Mouse (Mus musculus): ENCODE measurements around the gene Atp5g2. TPM values are rescaled to one million over a fixed set of nuclear protein-coding genes. Genes with fewer than 3 reads are reported as not detected.

The Atp5g2 gene
- polyA plus RNA-seq, 1 experiment from 2014 or later, result 87.4 TPM

DNA sequence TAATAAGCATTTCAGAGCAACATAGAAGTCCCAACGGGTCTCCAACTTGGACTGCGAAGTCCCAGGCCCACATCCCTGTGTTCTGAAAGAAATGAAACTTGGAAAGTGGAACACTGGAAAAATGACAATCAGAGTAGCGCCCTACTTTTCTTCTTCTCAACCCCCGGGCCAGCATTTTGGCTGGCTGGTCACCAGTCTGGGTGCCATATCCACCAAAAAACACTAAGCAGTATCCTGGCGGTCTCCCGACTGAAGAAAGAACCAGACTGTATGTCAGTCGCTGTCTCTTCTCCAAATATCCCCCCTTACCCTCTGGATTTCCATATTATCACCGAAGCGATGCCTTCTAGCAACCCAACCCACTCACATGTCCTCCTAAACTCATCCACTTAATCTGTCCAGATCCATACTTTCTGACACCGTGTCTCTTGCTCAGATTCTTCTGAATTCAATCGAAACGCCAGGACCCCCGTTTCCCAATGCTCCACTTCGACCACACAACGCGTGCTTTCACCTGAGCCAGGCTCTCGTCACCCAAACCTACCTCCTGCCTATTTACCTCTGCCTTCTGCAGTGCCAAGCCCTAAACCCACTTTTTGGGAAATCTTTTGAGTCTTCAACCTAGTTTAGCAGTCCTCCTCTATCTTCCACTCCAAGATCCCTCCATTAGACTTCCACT lies 47.7 kb downstream of the Atp5g2 start:
- DNase-seq (ENCODE audit: low spot score), result no peak
- H3K9me3 ChIP-seq (ENCODE audit: control insufficient read depth, low read length), result no peaks in the 10 kb centered on the region
- peak overlapping the region; percentile 81 for H3K4me3 ChIP-seq (ENCODE audit: low read depth, low read length)
- H3K4me2 ChIP-seq (ENCODE audit: low read length), result peak overlapping the region; percentile 91
- no peaks in the 10 kb centered on the region for H3K36me3 ChIP-seq (ENCODE audit: control insufficient read depth, insufficient read depth, low read length)
- peak overlapping the region; percentile 97 for H3K27ac ChIP-seq (ENCODE audit: low read depth)
- no peak for ATAC-seq (replicated peaks; ENCODE audit: low FRiP score, low TSS enrichment, low read depth)
- H3K4me1 ChIP-seq (replicated peaks; ENCODE audit: control insufficient read depth, insufficient read depth, low read length), result peaks cover 17% of the 10 kb centered on the region
- peak overlapping the region; percentile 62 for H3K9ac ChIP-seq (ENCODE audit: low read length)
- WGBS, result 3% methylated on average over 17 of the region's 17 CpGs
- H3K27me3 ChIP-seq (replicated peaks; ENCODE audit: control insufficient read depth, insufficient read depth, low read length), result no peaks in the 10 kb centered on the region

DNA sequence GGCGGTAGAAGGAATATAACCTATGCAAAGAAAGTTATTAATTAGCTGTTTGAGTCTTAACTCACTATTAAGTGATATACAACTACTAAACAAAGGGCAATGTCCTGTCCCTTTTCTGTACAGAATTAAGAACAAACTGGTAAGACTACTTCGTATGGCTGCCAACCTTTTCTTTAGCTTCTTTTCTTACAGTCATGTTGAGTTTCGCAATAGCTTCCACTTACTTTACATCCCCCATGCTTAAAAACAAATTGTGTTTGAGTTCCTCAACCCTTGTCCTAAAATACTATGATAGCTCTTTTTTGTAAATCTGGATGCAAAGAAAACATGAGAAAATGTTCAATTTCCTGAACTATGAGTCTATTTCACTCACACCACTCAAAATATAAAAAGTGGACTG lies 49.0 kb downstream of the Atp5g2 start:
- H3K27ac ChIP-seq (ENCODE audit: low read depth), result no peak overlapping the region
- WGBS, result 89% methylated on average over 3 of the region's 3 CpGs
- 0 out of 2 replicates have a peak, but pooled peaks cover 4% of the 10 kb centered on the region for H3K36me3 ChIP-seq (ENCODE audit: control insufficient read depth, insufficient read depth, low read length)
- no peak for ATAC-seq (replicated peaks; ENCODE audit: low FRiP score, low TSS enrichment, low read depth)
- DNase-seq (ENCODE audit: low spot score), result no peak
- peak overlapping the region; percentile 91 for H3K4me2 ChIP-seq (ENCODE audit: low read length)
- no peaks in the 10 kb centered on the region for H3K9me3 ChIP-seq (ENCODE audit: control insufficient read depth, low read length)
- H3K27me3 ChIP-seq (replicated peaks; ENCODE audit: control insufficient read depth, insufficient read depth, low read length), result no peaks in the 10 kb centered on the region
- H3K4me3 ChIP-seq (ENCODE audit: low read depth, low read length), result no peak overlapping the region
- peaks cover 17% of the 10 kb centered on the region for H3K4me1 ChIP-seq (replicated peaks; ENCODE audit: control insufficient read depth, insufficient read depth, low read length)
- H3K9ac ChIP-seq (ENCODE audit: low read length), result no peak overlapping the region

GRCm38 (mm10) chr15:102622536-102622935 lies 49.6 kb downstream of the Atp5g2 start:
- no peaks in the 10 kb centered on the region for H3K27me3 ChIP-seq (replicated peaks; ENCODE audit: control insufficient read depth, insufficient read depth, low read length)
- H3K4me3 ChIP-seq (ENCODE audit: low read depth, low read length), result no peak overlapping the region
- peaks cover 17% of the 10 kb centered on the region for H3K4me1 ChIP-seq (replicated peaks; ENCODE audit: control insufficient read depth, insufficient read depth, low read length)
- H3K36me3 ChIP-seq (ENCODE audit: control insufficient read depth, insufficient read depth, low read length), result 0 out of 2 replicates have a peak, but pooled peaks cover 4% of the 10 kb centered on the region
- ATAC-seq (replicated peaks; ENCODE audit: low FRiP score, low TSS enrichment, low read depth), result no peak
- no peaks in the 10 kb centered on the region for H3K9me3 ChIP-seq (ENCODE audit: control insufficient read depth, low read length)
- H3K4me2 ChIP-seq (ENCODE audit: low read length), result no peak overlapping the region
- no peak for DNase-seq (ENCODE audit: low spot score)
- H3K9ac ChIP-seq (ENCODE audit: low read length), result no peak overlapping the region
- no peak overlapping the region for H3K27ac ChIP-seq (ENCODE audit: low read depth)

DNA sequence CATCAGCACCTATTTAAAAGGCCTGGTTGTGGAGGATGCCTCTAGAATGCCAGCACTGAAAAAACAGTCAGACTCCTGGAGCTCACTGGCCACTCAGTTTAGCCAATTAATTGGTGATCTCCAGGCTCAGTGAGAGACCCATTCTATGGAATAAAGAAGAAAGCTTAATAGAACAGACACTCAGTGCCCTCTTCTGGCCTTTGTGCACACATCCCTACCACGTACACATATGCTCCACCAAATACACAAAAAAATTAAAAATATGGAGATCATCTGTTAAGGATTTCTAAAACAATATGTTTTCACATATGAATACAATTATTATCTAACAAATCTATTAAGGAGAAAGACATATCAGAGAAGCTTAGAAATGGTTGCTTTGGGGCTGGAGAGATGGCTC lies 51.4 kb downstream of the Atp5g2 start:
- Histone ChIP-seq H3K4me3 (ENCODE audit: low read depth, low read length) (no peak overlapping the region), H3K9ac (ENCODE audit: low read length) (no peak overlapping the region), H3K4me2 (ENCODE audit: low read length) (no peak overlapping the region), H3K27ac (ENCODE audit: low read depth) (no peak overlapping the region), H3K9me3 (ENCODE audit: control insufficient read depth, low read length) (no peaks in the 10 kb centered on the region), H3K4me1 (replicated peaks; ENCODE audit: control insufficient read depth, insufficient read depth, low read length) (peaks cover 13% of the 10 kb centered on the region), H3K36me3 (ENCODE audit: control insufficient read depth, insufficient read depth, low read length) (0 out of 2 replicates have a peak, but pooled peaks cover 4% of the 10 kb centered on the region), H3K27me3 (replicated peaks; ENCODE audit: control insufficient read depth, insufficient read depth, low read length) (no peaks in the 10 kb centered on the region)
- WGBS, result 97% methylated on average over 1 of the region's 1 CpGs
- no peak for ATAC-seq (replicated peaks; ENCODE audit: low FRiP score, low TSS enrichment, low read depth)
- no peak for DNase-seq (ENCODE audit: low spot score)

GRCm38 (mm10) chr15:102619486-102619885 lies 52.7 kb downstream of the Atp5g2 start:
- H3K27ac ChIP-seq (ENCODE audit: low read depth), result no peak overlapping the region
- ATAC-seq (replicated peaks; ENCODE audit: low FRiP score, low TSS enrichment, low read depth) (no peak), DNase-seq (ENCODE audit: low spot score) (no peak)
- 97% methylated on average over 5 of the region's 5 CpGs for WGBS
- no peak overlapping the region for H3K4me3 ChIP-seq (ENCODE audit: low read depth, low read length)
- H3K9ac ChIP-seq (ENCODE audit: low read length), result no peak overlapping the region
- no peaks in the 10 kb centered on the region for H3K9me3 ChIP-seq (ENCODE audit: control insufficient read depth, low read length)
- 0 out of 2 replicates have a peak, but pooled peaks cover 4% of the 10 kb centered on the region for H3K36me3 ChIP-seq (ENCODE audit: control insufficient read depth, insufficient read depth, low read length)
- no peaks in the 10 kb centered on the region for H3K27me3 ChIP-seq (replicated peaks; ENCODE audit: control insufficient read depth, insufficient read depth, low read length)
- no peak overlapping the region for H3K4me2 ChIP-seq (ENCODE audit: low read length)
- H3K4me1 ChIP-seq (replicated peaks; ENCODE audit: control insufficient read depth, insufficient read depth, low read length), result peaks cover 13% of the 10 kb centered on the region

GRCm38 (mm10) chr15:102617654-102618053 lies 54.5 kb downstream of the Atp5g2 start:
- Histone ChIP-seq H3K36me3 (ENCODE audit: control insufficient read depth, insufficient read depth, low read length) (0 out of 2 replicates have a peak, but pooled peaks cover 4% of the 10 kb centered on the region), H3K27me3 (replicated peaks; ENCODE audit: control insufficient read depth, insufficient read depth, low read length) (no peaks in the 10 kb centered on the region), H3K4me3 (ENCODE audit: low read depth, low read length) (no peak overlapping the region), H3K9ac (ENCODE audit: low read length) (no peak overlapping the region), H3K27ac (ENCODE audit: low read depth) (no peak overlapping the region), H3K9me3 (ENCODE audit: control insufficient read depth, low read length) (no peaks in the 10 kb centered on the region), H3K4me2 (ENCODE audit: low read length) (no peak overlapping the region), H3K4me1 (replicated peaks; ENCODE audit: control insufficient read depth, insufficient read depth, low read length) (peaks cover 2% of the 10 kb centered on the region)
- 76% methylated on average over 1 of the region's 1 CpGs for WGBS
- ATAC-seq (replicated peaks; ENCODE audit: low FRiP score, low TSS enrichment, low read depth), result no peak
- no peak for DNase-seq (ENCODE audit: low spot score)

DNA sequence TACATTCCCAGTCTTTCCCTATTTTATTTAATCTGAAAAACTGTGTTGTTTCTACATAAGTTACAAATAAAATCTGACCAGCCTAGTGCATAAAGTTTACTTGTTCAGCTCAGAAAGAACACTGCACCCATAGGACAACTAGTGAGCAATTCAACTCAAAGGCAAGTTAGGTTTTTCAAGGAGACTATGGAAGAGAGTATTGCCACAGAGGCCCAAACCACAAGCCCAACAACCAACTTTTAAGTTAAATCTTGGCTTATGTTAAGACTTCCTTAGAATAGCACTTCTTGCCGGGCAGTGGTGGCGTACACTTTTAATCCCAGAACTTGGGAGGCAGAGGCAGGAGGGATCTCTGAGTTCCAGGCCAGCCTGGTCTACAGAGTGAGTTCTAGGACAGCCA lies 56.0 kb downstream of the Atp5g2 start:
- H3K9ac ChIP-seq (ENCODE audit: low read length), result no peak overlapping the region
- DNase-seq (ENCODE audit: low spot score) (no peak), ATAC-seq (replicated peaks; ENCODE audit: low FRiP score, low TSS enrichment, low read depth) (no peak)
- no peaks in the 10 kb centered on the region for H3K27me3 ChIP-seq (replicated peaks; ENCODE audit: control insufficient read depth, insufficient read depth, low read length)
- WGBS, result 96% methylated on average over 2 of the region's 2 CpGs
- H3K9me3 ChIP-seq (ENCODE audit: control insufficient read depth, low read length), result no peaks in the 10 kb centered on the region
- no peak overlapping the region for H3K4me2 ChIP-seq (ENCODE audit: low read length)
- no peaks in the 10 kb centered on the region for H3K4me1 ChIP-seq (replicated peaks; ENCODE audit: control insufficient read depth, insufficient read depth, low read length)
- H3K27ac ChIP-seq (ENCODE audit: low read depth), result no peak overlapping the region
- H3K4me3 ChIP-seq (ENCODE audit: low read depth, low read length), result no peak overlapping the region
- H3K36me3 ChIP-seq (ENCODE audit: control insufficient read depth, insufficient read depth, low read length), result 0 out of 2 replicates have a peak, but pooled peaks cover 4% of the 10 kb centered on the region

GRCm38 (mm10) chr15:102614224-102614623 lies 57.9 kb downstream of the Atp5g2 start:
- Histone ChIP-seq H3K27me3 (replicated peaks; ENCODE audit: control insufficient read depth, insufficient read depth, low read length) (no peaks in the 10 kb centered on the region), H3K27ac (ENCODE audit: low read depth) (no peak overlapping the region), H3K36me3 (ENCODE audit: control insufficient read depth, insufficient read depth, low read length) (0 out of 2 replicates have a peak, but pooled peaks cover 4% of the 10 kb centered on the region), H3K9ac (ENCODE audit: low read length) (no peak overlapping the region), H3K4me1 (replicated peaks; ENCODE audit: control insufficient read depth, insufficient read depth, low read length) (no peaks in the 10 kb centered on the region), H3K9me3 (ENCODE audit: control insufficient read depth, low read length) (no peaks in the 10 kb centered on the region), H3K4me2 (ENCODE audit: low read length) (no peak overlapping the region), H3K4me3 (ENCODE audit: low read depth, low read length) (no peak overlapping the region)
- no peak for ATAC-seq (replicated peaks; ENCODE audit: low FRiP score, low TSS enrichment, low read depth)
- DNase-seq (ENCODE audit: low spot score), result no peak

DNA sequence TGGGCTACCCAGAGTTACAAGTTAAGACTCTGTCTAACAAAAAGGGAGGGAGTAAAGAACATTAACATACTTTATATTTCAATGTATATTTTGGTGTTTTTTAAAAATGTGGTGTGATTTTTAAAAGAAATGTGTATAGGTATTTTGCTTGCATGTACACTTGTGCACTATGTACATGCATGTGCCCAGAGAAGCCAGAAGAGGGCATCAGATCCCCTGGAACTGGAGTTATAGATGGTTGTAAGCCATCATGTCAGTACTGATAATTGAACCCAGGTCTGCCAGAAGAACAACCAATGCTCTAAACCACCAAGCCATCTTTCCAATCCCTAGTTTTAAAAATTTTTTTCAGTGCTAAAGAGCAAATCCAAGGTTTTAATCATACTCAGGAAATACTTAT lies 59.2 kb downstream of the Atp5g2 start:
- H3K9ac ChIP-seq (ENCODE audit: low read length), result no peak overlapping the region
- H3K4me3 ChIP-seq (ENCODE audit: low read depth, low read length), result no peak overlapping the region
- H3K4me2 ChIP-seq (ENCODE audit: low read length), result no peak overlapping the region
- H3K27me3 ChIP-seq (replicated peaks; ENCODE audit: control insufficient read depth, insufficient read depth, low read length), result no peaks in the 10 kb centered on the region
- DNase-seq (ENCODE audit: low spot score), result no peak
- H3K4me1 ChIP-seq (replicated peaks; ENCODE audit: control insufficient read depth, insufficient read depth, low read length), result no peaks in the 10 kb centered on the region
- no peaks in the 10 kb centered on the region for H3K36me3 ChIP-seq (ENCODE audit: control insufficient read depth, insufficient read depth, low read length)
- H3K9me3 ChIP-seq (ENCODE audit: control insufficient read depth, low read length), result no peaks in the 10 kb centered on the region
- no peak overlapping the region for H3K27ac ChIP-seq (ENCODE audit: low read depth)
- no peak for ATAC-seq (replicated peaks; ENCODE audit: low FRiP score, low TSS enrichment, low read depth)

All from intestine, embryonic 14.5 days (tissue).